Mouse (Mus musculus) lung, embryonic 14.5 days (tissue): ENCODE measurements around the gene Sh3bp1. TPM values are rescaled to one million over a fixed set of nuclear protein-coding genes. Genes with fewer than 3 reads are reported as not detected.

ENCODE experiments used
- ATAC-seq: fragments of 200-750 bp; cut with Nextera tagmentation; 2 replicates; pipeline ENCODE4 v1.8.0; 2017; ENCODE audit warnings: mild to moderate bottlenecking, moderate TSS enrichment, moderate library complexity; ENCODE audit not compliant: insufficient read depth
- DNase-seq: peaks from one replicate; pipeline ENCODE4 v3.0.0-alpha.2; 2015
- H3K27ac ChIP-seq: fragments of 300-500 bp; sonication (generic); 2 replicates; pipeline ENCODE4 v1.5.1; 2014; ENCODE audit warnings: low read depth, mild to moderate bottlenecking, moderate library complexity
- H3K27me3 ChIP-seq: fragments of 300-500 bp; sonication (generic); 2 replicates; pipeline ENCODE4 v1.6.1; 2014; ENCODE audit warnings: low read length, control low read depth; ENCODE audit not compliant: insufficient read depth
- H3K36me3 ChIP-seq: fragments of 300-500 bp; sonication (generic); 2 replicates; pipeline ENCODE4 v1.6.1; 2014; ENCODE audit warnings: control low read depth; ENCODE audit not compliant: insufficient read depth
- H3K4me1 ChIP-seq: fragments of 300-500 bp; sonication (generic); 2 replicates; pipeline ENCODE4 v1.6.1; 2014; ENCODE audit warnings: antibody characterized with exemption, control low read depth; ENCODE audit not compliant: insufficient read depth
- H3K4me2 ChIP-seq: fragments of 300-500 bp; sonication (generic); 2 replicates; pipeline ENCODE4 v1.6.1; 2014; ENCODE audit warnings: mild to moderate bottlenecking
- H3K4me3 ChIP-seq: fragments of 300-500 bp; sonication (generic); 2 replicates; pipeline ENCODE4 v1.5.1; 2014; ENCODE audit warnings: low read depth, low read length
- H3K9ac ChIP-seq: fragments of 300-500 bp; sonication (generic); 2 replicates; pipeline ENCODE4 v1.6.1; 2014
- H3K9me3 ChIP-seq: fragments of 300-500 bp; sonication (generic); 2 replicates; pipeline ENCODE4 v1.6.1; 2016; ENCODE audit warnings: low read depth, low read length, control low read depth
- CTCF ChIP-seq: IDR thresholded peaks from 2 replicates; pipeline ENCODE4 v1.5.1; 2016; ENCODE audit warnings: antibody characterized with exemption, low read depth
- WGBS: fragments of 180-500 bp; shearing (Covaris S2); extraction: QIAGEN DNeasy Blood & Tissue Kit; methylation state at CpG from one replicate; pipeline ENCODE4 v1.1.7; 2014; 5-methylcytosine and 5-hydroxymethylcytosine counted together
- polyA plus RNA-seq: library from polyadenylated mRNA; unstranded; fragments of >200 nt; fragmentation: Nextera tagmentation; extraction: Ambion mirVana; gene quantifications from 2 replicates; pipeline ENCODE4 v1.2.1, GENCODE M21; 2014

Gene Sh3bp1
- polyA plus RNA-seq, 1 experiment from 2014 or later = 43.9 TPM

DNA sequence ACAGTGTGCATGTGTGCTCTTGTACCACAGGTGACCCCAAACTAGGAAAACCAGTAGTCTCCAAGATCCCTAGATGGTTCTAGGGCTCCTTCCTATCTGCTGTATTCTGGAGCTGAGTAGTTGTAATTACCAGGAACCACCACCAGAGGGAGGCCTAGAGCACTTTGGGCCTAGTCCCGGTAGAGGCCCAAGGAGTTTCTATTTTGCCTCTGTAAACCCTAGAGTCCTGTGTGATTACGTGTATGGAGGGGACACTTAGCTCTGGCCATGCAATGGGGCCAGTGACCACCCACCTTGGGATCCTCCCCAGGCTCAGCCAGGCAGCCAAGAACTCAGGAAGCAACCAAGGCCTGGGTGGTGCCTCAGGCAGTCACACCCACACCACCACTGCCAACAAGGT lies 3.7 kb downstream of the Sh3bp1 start:
- Histone ChIP-seq H3K9me3 (no peaks in the 10 kb centered on the region), H3K36me3 (peaks cover 55% of the 10 kb centered on the region)
- ATAC-seq = peak; percentile 3; the same call in 1 of the 2 replicates

DNA sequence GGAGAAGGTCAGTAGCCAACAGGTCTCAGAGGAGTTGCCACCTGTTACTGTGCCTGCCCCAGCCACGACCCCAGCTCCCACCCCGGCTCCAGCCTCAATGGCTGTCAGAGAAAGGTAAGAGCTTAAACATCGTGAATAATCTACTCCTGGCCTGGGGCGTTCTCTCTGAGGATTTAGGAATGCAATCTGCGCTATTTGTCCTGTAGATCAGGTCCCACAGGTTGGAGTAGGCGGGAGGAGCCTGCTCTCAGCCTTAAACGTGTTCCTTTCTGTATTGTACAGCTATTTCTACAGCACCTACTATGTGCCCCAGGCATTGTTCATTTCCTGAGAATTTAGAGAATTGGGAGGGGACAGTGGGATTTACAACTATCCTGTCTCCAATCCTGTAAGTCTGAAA lies 8.8 kb downstream of the Sh3bp1 start:
- no peak overlapping the region for H3K9ac ChIP-seq
- DNase-seq = no peak
- no peak for TF ChIP-seq CTCF
- no peak overlapping the region for H3K4me2 ChIP-seq
- 71% methylated on average over 7 of the region's 7 CpGs for WGBS
- ATAC-seq = no peak
- no peaks in the 10 kb centered on the region for H3K27me3 ChIP-seq
- peaks cover 84% of the 10 kb centered on the region for H3K36me3 ChIP-seq
- no peaks in the 10 kb centered on the region for H3K9me3 ChIP-seq
- no peak overlapping the region for H3K27ac ChIP-seq
- H3K4me3 ChIP-seq = no peak overlapping the region
- no peaks in the 10 kb centered on the region for H3K4me1 ChIP-seq

More for the DNA sequence above, 3.7 kb downstream of the Sh3bp1 start:
- Histone ChIP-seq H3K27ac (no peak overlapping the region), H3K27me3 (no peaks in the 10 kb centered on the region), H3K4me3 (no peak overlapping the region), H3K4me2 (no peak overlapping the region), H3K9ac (peak overlapping the region; percentile 19; the same call in 1 of the 2 replicates), H3K4me1 (0 out of 2 replicates have a peak, but pooled peaks cover 13% of the 10 kb centered on the region)
- peak; percentile 94 for DNase-seq
- WGBS = 4% methylated on average over 2 of the region's 2 CpGs
- TF ChIP-seq CTCF = peak; percentile 95

DNA sequence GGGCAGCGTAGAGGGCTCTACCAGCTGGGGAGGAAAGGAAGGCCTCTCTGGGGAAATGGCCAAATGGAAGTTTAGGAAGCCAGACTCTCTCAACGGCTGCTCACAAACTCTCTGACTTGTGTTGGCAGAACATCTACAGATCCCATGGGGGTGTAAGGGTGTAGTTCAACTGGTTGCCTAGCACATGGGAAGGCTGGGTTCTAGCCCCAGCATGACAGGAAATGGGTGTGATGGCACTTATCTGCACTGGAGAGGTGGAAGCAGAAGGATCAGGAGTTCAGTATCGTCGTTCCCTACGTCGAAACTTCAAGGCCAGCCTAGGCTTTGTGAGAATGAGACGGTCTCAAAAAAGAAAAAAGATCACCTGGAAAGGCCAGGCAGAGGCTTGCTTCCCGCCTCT lies 9.4 kb downstream of the Sh3bp1 start:
- H3K9me3 ChIP-seq = no peaks in the 10 kb centered on the region
- ATAC-seq (no peak), DNase-seq (no peak)
- TF ChIP-seq CTCF = no peak
- H3K4me2 ChIP-seq = no peak overlapping the region
- 82% methylated on average over 8 of the region's 8 CpGs for WGBS
- H3K36me3 ChIP-seq = peaks cover 78% of the 10 kb centered on the region
- H3K4me3 ChIP-seq = no peak overlapping the region
- H3K27me3 ChIP-seq = no peaks in the 10 kb centered on the region
- no peak overlapping the region for H3K27ac ChIP-seq
- no peak overlapping the region for H3K9ac ChIP-seq
- no peaks in the 10 kb centered on the region for H3K4me1 ChIP-seq

DNA sequence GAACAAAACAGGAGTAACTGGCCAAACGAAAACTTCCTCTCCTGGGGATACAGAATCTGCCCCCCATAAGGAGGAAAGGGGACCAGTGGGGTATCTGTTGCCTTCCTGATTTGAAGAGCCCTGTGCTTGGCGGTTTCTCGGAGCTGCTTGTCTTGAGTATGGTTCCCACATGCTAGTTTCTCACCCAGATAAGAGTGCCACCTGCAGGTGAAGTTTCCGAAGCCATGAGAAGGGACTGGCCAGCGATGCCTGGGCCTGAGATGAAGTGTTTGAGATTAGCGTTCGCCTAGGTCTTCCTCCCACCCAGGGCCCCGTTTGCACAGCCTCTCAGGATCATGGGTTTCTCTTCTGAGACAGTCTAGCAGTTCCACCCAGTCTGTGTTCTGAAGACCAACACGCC lies 12.5 kb downstream of the Sh3bp1 start:
- Histone ChIP-seq H3K4me1 (peaks cover 11% of the 10 kb centered on the region; the same call in 1 of the 2 replicates), H3K9ac (no peak overlapping the region), H3K27me3 (no peaks in the 10 kb centered on the region), H3K27ac (no peak overlapping the region), H3K4me2 (no peak overlapping the region), H3K9me3 (no peaks in the 10 kb centered on the region), H3K4me3 (no peak overlapping the region), H3K36me3 (peaks cover 51% of the 10 kb centered on the region)
- peak; percentile 69 for DNase-seq
- ATAC-seq = no peak
- WGBS = 36% methylated on average over 9 of the region's 9 CpGs
- peak; percentile 59 for TF ChIP-seq CTCF

DNA sequence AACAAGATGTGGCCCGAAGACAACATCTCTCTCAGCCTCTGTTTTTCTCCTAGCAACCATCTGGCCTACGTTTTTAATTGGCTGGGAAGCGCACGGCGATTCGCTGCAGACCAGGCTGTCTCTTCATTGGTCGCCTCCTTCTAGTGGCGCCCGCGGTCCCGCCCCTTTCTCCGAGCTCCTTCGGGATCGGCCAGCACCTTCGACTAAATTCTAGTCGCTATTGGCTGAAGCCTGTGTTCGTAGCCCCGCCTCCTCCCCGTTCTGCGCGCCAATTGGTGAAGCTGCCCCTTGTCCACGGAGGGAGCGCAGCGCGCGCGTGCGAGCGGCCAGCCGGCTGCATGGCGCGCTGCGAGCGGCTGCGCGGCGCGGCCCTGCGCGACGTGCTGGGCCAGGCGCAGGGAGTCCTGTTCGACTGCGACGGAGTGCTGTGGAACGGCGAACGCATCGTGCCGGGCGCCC lies 14.1 kb downstream of the Sh3bp1 start, which contains the start of gene Pdxp:
TSS of gene Pdxp (plus strand) at position 288 of the 459 bp plus-strand sequence.
- Histone ChIP-seq H3K4me2 (peak within 1 kb of the TSS; percentile 99), H3K27ac (peak within 1 kb of the TSS; percentile 89), H3K4me1 (peaks cover 11% of the 10 kb centered on the region; the same call in 1 of the 2 replicates), H3K4me3 (peak within 1 kb of the TSS; percentile 73), H3K36me3 (peaks cover 48% of the 10 kb centered on the region), H3K9me3 (no peaks in the 10 kb centered on the region), H3K9ac (peak within 1 kb of the TSS; percentile 72), H3K27me3 (no peaks in the 10 kb centered on the region)
- peak; percentile 99 for DNase-seq
- WGBS = under 1% methylated on average over 51 of the region's 51 CpGs
- TF ChIP-seq CTCF = no peak
- ATAC-seq = peak; percentile 94

DNA sequence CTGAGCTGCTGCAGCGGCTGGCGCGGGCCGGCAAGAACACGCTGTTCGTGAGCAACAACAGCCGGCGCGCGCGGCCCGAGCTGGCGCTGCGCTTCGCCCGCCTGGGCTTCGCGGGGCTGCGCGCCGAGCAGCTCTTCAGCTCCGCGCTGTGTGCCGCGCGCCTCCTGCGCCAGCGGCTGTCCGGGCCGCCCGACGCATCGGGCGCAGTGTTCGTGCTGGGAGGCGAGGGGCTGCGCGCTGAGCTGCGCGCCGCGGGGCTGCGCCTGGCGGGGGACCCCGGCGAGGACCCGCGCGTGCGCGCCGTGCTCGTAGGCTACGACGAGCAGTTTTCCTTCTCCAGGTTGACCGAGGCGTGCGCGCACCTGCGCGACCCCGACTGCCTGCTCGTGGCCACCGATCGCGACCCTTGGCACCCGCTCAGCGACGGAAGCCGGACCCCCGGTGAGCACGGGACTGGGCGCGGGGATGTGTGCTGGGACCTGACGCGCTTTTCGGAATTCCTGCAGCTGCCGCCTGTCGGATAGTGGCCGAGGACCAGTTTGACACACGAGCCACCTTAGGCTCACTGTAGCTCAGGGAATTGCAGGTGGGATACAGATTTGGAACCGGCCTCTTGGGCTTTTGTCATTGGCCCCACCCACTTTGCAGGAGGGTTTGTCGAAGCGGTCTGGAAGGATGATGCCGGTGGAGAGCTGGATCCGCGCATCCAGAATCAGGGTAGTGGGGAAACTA lies 14.7 kb downstream of the Sh3bp1 start:
- H3K27ac ChIP-seq = peak overlapping the region; percentile 89
- peaks cover 11% of the 10 kb centered on the region; the same call in 1 of the 2 replicates for H3K4me1 ChIP-seq
- DNase-seq (peak; percentile 47), ATAC-seq (peak; percentile 65)
- peaks cover 48% of the 10 kb centered on the region for H3K36me3 ChIP-seq
- no peaks in the 10 kb centered on the region for H3K9me3 ChIP-seq
- H3K4me2 ChIP-seq = peak overlapping the region; percentile 99
- TF ChIP-seq CTCF = no peak; the same call in 1 of the 2 replicates
- under 1% methylated on average over 83 of the region's 87 CpGs for WGBS
- peak overlapping the region; percentile 72 for H3K9ac ChIP-seq
- H3K4me3 ChIP-seq = peak overlapping the region; percentile 73
- H3K27me3 ChIP-seq = no peaks in the 10 kb centered on the region
